Mouse (Mus musculus) heart, embryonic 16.5 days (tissue): ENCODE measurements around the gene Slc39a8. TPM values are rescaled to one million over a fixed set of nuclear protein-coding genes. Genes with fewer than 3 reads are reported as not detected.

Source experiments
- ATAC-seq: fragments of 200-750 bp; cut with Nextera tagmentation; replicated peaks from 2 replicates; pipeline ENCODE4 v1.8.0; 2017; ENCODE audit warnings: moderate number of reproducible peaks; ENCODE audit not compliant: insufficient read depth, low FRiP score; ENCODE audit errors: extremely low read depth
- H3K27ac ChIP-seq: fragments of 300-500 bp; sonication (generic); 2 replicates; pipeline ENCODE4 v1.5.1; 2014; ENCODE audit warnings: mild to moderate bottlenecking, low read length, control low read depth, moderate library complexity
- H3K27me3 ChIP-seq: fragments of 300-500 bp; sonication (generic); 2 replicates; pipeline ENCODE4 v1.6.1; 2014; ENCODE audit warnings: low read length, mixed read lengths; ENCODE audit not compliant: control insufficient read depth, insufficient read depth
- H3K36me3 ChIP-seq: fragments of 300-500 bp; sonication (generic); 2 replicates; pipeline ENCODE4 v1.6.1; 2014; ENCODE audit not compliant: control insufficient read depth, insufficient read depth
- H3K4me1 ChIP-seq: fragments of 300-500 bp; sonication (generic); 2 replicates; pipeline ENCODE4 v1.6.1; 2014; ENCODE audit warnings: low read length, mixed read lengths; ENCODE audit not compliant: control insufficient read depth, insufficient read depth
- H3K4me2 ChIP-seq: fragments of 300-500 bp; sonication (generic); 2 replicates; pipeline ENCODE4 v1.6.1; 2014; ENCODE audit warnings: low read depth, mild to moderate bottlenecking, control low read depth, low read length
- H3K4me3 ChIP-seq: fragments of 300-500 bp; sonication (generic); 2 replicates; pipeline ENCODE4 v1.5.1; 2014; ENCODE audit warnings: mild to moderate bottlenecking, control low read depth, low read length
- H3K9ac ChIP-seq: fragments of 300-500 bp; sonication (generic); 2 replicates; pipeline ENCODE4 v1.6.1; 2014; ENCODE audit warnings: low read length, control low read depth
- H3K9me3 ChIP-seq: fragments of 300-500 bp; sonication (generic); replicated peaks from 2 replicates; pipeline ENCODE4 v1.6.1; 2016; ENCODE audit warnings: low read length; ENCODE audit not compliant: control insufficient read depth
- WGBS: fragments of 180-500 bp; shearing (Covaris S2); extraction: QIAGEN DNeasy Blood & Tissue Kit; methylation state at CpG from one replicate; pipeline ENCODE4 v1.1.7; 2014; 5-methylcytosine and 5-hydroxymethylcytosine counted together
- polyA plus RNA-seq: library from polyadenylated mRNA; unstranded; fragments of >200 nt; fragmentation: Nextera tagmentation; extraction: Ambion mirVana; gene quantifications from 2 replicates; pipeline ENCODE4 v1.2.1, GENCODE M21; 2015

The Slc39a8 gene
- polyA plus RNA-seq: 12.1 and 15.1 TPM in 2 replicates

- peak; percentile 95 for ATAC-seq
- 2% methylated on average over 22 of the region's 22 CpGs for WGBS
- no peaks in the 10 kb centered on the region for H3K27me3 ChIP-seq
Observed at GRCm38 (mm10) chr3:135825016-135825753, at the start of gene Slc39a8. Gene Slc39a8 (plus strand): TSS chr3:135825279.

GRCm38 (mm10) chr3:135785065-135785464 lies 40.0 kb upstream of the Slc39a8 start:
- H3K4me2 ChIP-seq: no peak overlapping the region
- H3K9me3 ChIP-seq: no peaks in the 10 kb centered on the region
- WGBS: 71% methylated on average over 7 of the region's 7 CpGs
- no peak overlapping the region for H3K4me3 ChIP-seq
- no peak for ATAC-seq
- H3K4me1 ChIP-seq: no peaks in the 10 kb centered on the region
- H3K9ac ChIP-seq: no peak overlapping the region
- no peak overlapping the region for H3K27ac ChIP-seq
- H3K36me3 ChIP-seq: no peaks in the 10 kb centered on the region
- H3K27me3 ChIP-seq: no peaks in the 10 kb centered on the region

More at GRCm38 (mm10) chr3:135825016-135825753, at the start of gene Slc39a8:
- H3K36me3 ChIP-seq: no peaks in the 10 kb centered on the region
- H3K4me1 ChIP-seq: peaks cover 8% of the 10 kb centered on the region
- peak within 1 kb of the TSS; percentile 81 for H3K27ac ChIP-seq
- peak within 1 kb of the TSS; percentile 82 for H3K9ac ChIP-seq
- peak within 1 kb of the TSS; percentile 62 for H3K4me3 ChIP-seq
- no peaks in the 10 kb centered on the region for H3K9me3 ChIP-seq
- H3K4me2 ChIP-seq: peak within 1 kb of the TSS; percentile 98

- ATAC-seq: no peak
- H3K36me3 ChIP-seq: no peaks in the 10 kb centered on the region
- no peaks in the 10 kb centered on the region for H3K9me3 ChIP-seq
- no peaks in the 10 kb centered on the region for H3K4me1 ChIP-seq
- H3K27me3 ChIP-seq: no peaks in the 10 kb centered on the region
- no peak overlapping the region for H3K9ac ChIP-seq
- no peak overlapping the region for H3K4me2 ChIP-seq
- no peak overlapping the region for H3K27ac ChIP-seq
- WGBS: 77% methylated on average over 6 of the region's 6 CpGs
- no peak overlapping the region for H3K4me3 ChIP-seq
Observed at GRCm38 (mm10) chr3:135796117-135796516, 29.0 kb upstream of the Slc39a8 start.

GRCm38 (mm10) chr3:135798241-135798640 lies 26.8 kb upstream of the Slc39a8 start:
- Histone ChIP-seq H3K36me3 (no peaks in the 10 kb centered on the region), H3K27ac (no peak overlapping the region), H3K9me3 (no peaks in the 10 kb centered on the region), H3K4me1 (no peaks in the 10 kb centered on the region), H3K4me3 (no peak overlapping the region), H3K27me3 (no peaks in the 10 kb centered on the region), H3K4me2 (no peak overlapping the region), H3K9ac (no peak overlapping the region)
- no peak for ATAC-seq
- 56% methylated on average over 3 of the region's 3 CpGs for WGBS

- Histone ChIP-seq H3K4me3 (no peak overlapping the region), H3K4me2 (no peak overlapping the region), H3K4me1 (no peaks in the 10 kb centered on the region), H3K27me3 (no peaks in the 10 kb centered on the region), H3K9ac (no peak overlapping the region), H3K36me3 (no peaks in the 10 kb centered on the region), H3K27ac (no peak overlapping the region), H3K9me3 (no peaks in the 10 kb centered on the region)
- WGBS: 55% methylated on average over 1 of the region's 1 CpGs
- ATAC-seq: no peak
Observed at GRCm38 (mm10) chr3:135798665-135799064, 26.4 kb upstream of the Slc39a8 start.

- H3K27me3 ChIP-seq: no peaks in the 10 kb centered on the region
Observed at GRCm38 (mm10) chr3:135814665-135815064, 10.4 kb upstream of the Slc39a8 start.

GRCm38 (mm10) chr3:135815973-135816727 lies 8.9 kb upstream of the Slc39a8 start:
- Histone ChIP-seq H3K4me1 (no peaks in the 10 kb centered on the region), H3K4me3 (no peak overlapping the region), H3K27ac (no peak overlapping the region), H3K27me3 (no peaks in the 10 kb centered on the region), H3K36me3 (no peaks in the 10 kb centered on the region), H3K4me2 (no peak overlapping the region), H3K9ac (no peak overlapping the region), H3K9me3 (no peaks in the 10 kb centered on the region)
- WGBS: 75% methylated on average over 5 of the region's 5 CpGs
- no peak for ATAC-seq

More at GRCm38 (mm10) chr3:135814665-135815064, 10.4 kb upstream of the Slc39a8 start:
- no peaks in the 10 kb centered on the region for H3K4me1 ChIP-seq
- no peak overlapping the region for H3K9ac ChIP-seq
- WGBS: 81% methylated on average over 14 of the region's 14 CpGs
- H3K4me2 ChIP-seq: no peak overlapping the region
- H3K36me3 ChIP-seq: no peaks in the 10 kb centered on the region
- H3K4me3 ChIP-seq: no peak overlapping the region
- H3K9me3 ChIP-seq: no peaks in the 10 kb centered on the region
- no peak for ATAC-seq
- no peak overlapping the region for H3K27ac ChIP-seq

- no peaks in the 10 kb centered on the region for H3K4me1 ChIP-seq
- no peaks in the 10 kb centered on the region for H3K27me3 ChIP-seq
- H3K4me3 ChIP-seq: no peak overlapping the region
- no peak overlapping the region for H3K27ac ChIP-seq
- WGBS: 46% methylated on average over 1 of the region's 1 CpGs
- no peak overlapping the region for H3K9ac ChIP-seq
- no peak overlapping the region for H3K4me2 ChIP-seq
- no peaks in the 10 kb centered on the region for H3K9me3 ChIP-seq
- H3K36me3 ChIP-seq: no peaks in the 10 kb centered on the region
- ATAC-seq: no peak
Observed at GRCm38 (mm10) chr3:135817124-135817523, 8.0 kb upstream of the Slc39a8 start.

GRCm38 (mm10) chr3:135824436-135824835 lies 643 bp upstream of the Slc39a8 start:
- Histone ChIP-seq H3K36me3 (no peaks in the 10 kb centered on the region), H3K4me3 (peak overlapping the region; percentile 62), H3K9me3 (no peaks in the 10 kb centered on the region), H3K27ac (no peak overlapping the region), H3K4me1 (peaks cover 8% of the 10 kb centered on the region), H3K9ac (no peak overlapping the region; the same call in 1 of the 2 replicates), H3K27me3 (no peaks in the 10 kb centered on the region), H3K4me2 (peak overlapping the region; percentile 98)
- WGBS: 19% methylated on average over 3 of the region's 4 CpGs
- ATAC-seq: no peak
